12 mouse cellular contexts compared by ENCODE assay signal in genomic region chr1:55012513-55012912, GRCm38 (mm10). TPM values are rescaled to one million over a fixed set of nuclear protein-coding genes. Genes with fewer than 3 reads are reported as not detected.
A peak's percentile ranks its signal among the peaks of the same experiment; 100 is the strongest.
DNase-seq lines count a peak whose midpoint lies in the region; ATAC-seq and TF ChIP-seq lines count a peak whose summit lies in the region.
"Had no signal": no experiment of that assay in that cellular context is flagged by ENCODE, and none has a peak within 500 bp of the region (broad histone marks: within the 10 kb centered on the region; RNA-seq: fewer than 3 reads in every experiment).

No protein-coding gene starts in this region.

- H3K36me3 ChIP-seq in kidney, postnatal 0 days (ENCODE audit: insufficient read depth, low read length) = peaks cover 43% of the 10 kb centered on the region
- H3K36me3 ChIP-seq in forebrain, embryonic 12.5 days (replicated peaks) = peaks cover 70% of the 10 kb centered on the region

- no peak for ATAC-seq in kidney, postnatal 0 days (replicated peaks; ENCODE audit: low FRiP score, low read depth)
- ATAC-seq in Patski = no peak
- ATAC-seq in forebrain, embryonic 12.5 days (ENCODE audit: low FRiP score) = no peak
- ATAC-seq: inflammation-experienced regulatory T-cells, adult 6 months had no signal

- no peak overlapping the region for H3K4me3 ChIP-seq in kidney, postnatal 0 days (replicated peaks; ENCODE audit: low read depth, low read length)
- H3K4me3 ChIP-seq in forebrain, embryonic 12.5 days (replicated peaks) = no peak overlapping the region
- H3K4me3 ChIP-seq: neural tube, embryonic 12.5 days had no signal

- 52% methylated on average over 3 of the region's 3 CpGs for WGBS in kidney, postnatal 0 days
- WGBS in forebrain, embryonic 12.5 days = 56% methylated on average over 3 of the region's 3 CpGs

- in situ Hi-C loops in Patski (cut with MboI; ENCODE audit: low pct_unique_long_range_greater_than_20kb) = no loop called here

- CTCF ChIA-PET in Patski (lab: Charles Lee) = interaction anchor here (0.8 kb wide), 1 partner anchor 9 kb away, joined by 3 read pairs; no protein-coding TSS in a partner anchor

- DNase-seq in kidney, postnatal 0 days (ENCODE audit: low spot score) = peak; percentile 19
- no peak for DNase-seq in kidney, postnatal 36 days
- peak; percentile 58 for DNase-seq in 3T3-L1 (ENCODE audit: low read depth, low spot score)
- peak; percentile 64 for DNase-seq in 416B (ENCODE audit: low read depth)
- no peak for DNase-seq in Patski (ENCODE audit: low read depth, low spot score)
- no peak for DNase-seq in adrenal gland, postnatal 10 days
- DNase-seq: cerebellum, adult 18-20 months; heart, adult 11 months; lung, adult 2 months had no signal

- POLR2A ChIA-PET in Patski (lab: Charles Lee) = no interaction called here

- no peaks in the 10 kb centered on the region for H3K9me3 ChIP-seq in kidney, postnatal 0 days (replicated peaks; ENCODE audit: low read length)
- no peaks in the 10 kb centered on the region for H3K9me3 ChIP-seq in forebrain, embryonic 12.5 days
- H3K9me3 ChIP-seq: neural tube, embryonic 12.5 days had no signal

- no peaks in the 10 kb centered on the region for H3K4me1 ChIP-seq in kidney, postnatal 0 days (replicated peaks; ENCODE audit: insufficient read depth, low read length)
- no peaks in the 10 kb centered on the region for H3K4me1 ChIP-seq in forebrain, embryonic 12.5 days
- H3K4me1 ChIP-seq: neural tube, embryonic 12.5 days had no signal

- no peak overlapping the region for H3K27ac ChIP-seq in kidney, postnatal 0 days
- no peak overlapping the region for H3K27ac ChIP-seq in forebrain, embryonic 12.5 days
- H3K27ac ChIP-seq: neural tube, embryonic 12.5 days had no signal

- no peak overlapping the region for H3K4me2 ChIP-seq in kidney, postnatal 0 days (ENCODE audit: low read length)
- no peak overlapping the region for H3K4me2 ChIP-seq in forebrain, embryonic 12.5 days
- H3K4me2 ChIP-seq: neural tube, embryonic 12.5 days had no signal

- no peak overlapping the region for H3K9ac ChIP-seq in kidney, postnatal 0 days (ENCODE audit: low read depth, low read length)
- no peak overlapping the region for H3K9ac ChIP-seq in forebrain, embryonic 12.5 days
- H3K9ac ChIP-seq: neural tube, embryonic 12.5 days had no signal

- H3K27me3 ChIP-seq in kidney, postnatal 0 days (ENCODE audit: insufficient read depth, low read length) = no peaks in the 10 kb centered on the region
- H3K27me3 ChIP-seq in Patski = no peaks in the 10 kb centered on the region
- H3K27me3 ChIP-seq in forebrain, embryonic 12.5 days = no peaks in the 10 kb centered on the region
- H3K27me3 ChIP-seq: neural tube, embryonic 12.5 days had no signal

- TF ChIP-seq CTCF in kidney, postnatal 0 days (IDR thresholded peaks at IDR 0.05; ENCODE audit: low read depth) = peak; percentile 45
- TF ChIP-seq CTCF in Patski (IDR thresholded peaks at IDR 0.05) = peak; percentile 55

RNA-seq across cellular contexts. Expression of gene Sf3b1, which starts 14.8 kb away (rescaled TPM):
- 271 and 294 TPM in 2 replicates for polyA plus RNA-seq in kidney, postnatal 0 days (2015; fragmentation: Nextera tagmentation; extraction: Ambion mirVana)
- polyA plus RNA-seq in Patski (2021) = 147 TPM
- 100 to 1,000 TPM; 117 to 148 TPM for total RNA-seq in adrenal gland, postnatal 10 days (2021)
- polyA plus RNA-seq in forebrain, embryonic 12.5 days (2016; fragmentation: Nextera tagmentation; extraction: Ambion mirVana) = 376 and 422 TPM in 2 replicates

RNA-seq across cellular contexts. Expression of gene Coq10b, which starts 40.1 kb away (rescaled TPM):
- polyA plus RNA-seq in kidney, postnatal 0 days (2015; fragmentation: Nextera tagmentation; extraction: Ambion mirVana) = 23.9 and 25.5 TPM in 2 replicates
- polyA plus RNA-seq in Patski (2021) = 43.5 TPM
- 10 to 100 TPM; 35.7 to 82.2 TPM for total RNA-seq in adrenal gland, postnatal 10 days (2021)
- polyA plus RNA-seq in forebrain, embryonic 12.5 days (2016; fragmentation: Nextera tagmentation; extraction: Ambion mirVana) = 31.0 and 31.3 TPM in 2 replicates

Comparison
In these comparisons a context has a peak if more than half of its experiments do, and no peak if none do; other contexts are left out.
1. DNase-seq: peak in kidney, postnatal 0 days (single experiment), 3T3-L1 (single experiment) and 416B (single experiment); none in kidney, postnatal 36 days (0 of 2), Patski (single experiment) and adrenal gland, postnatal 10 days (single experiment).